Mouse (Mus musculus) C2C12 (cell line): Measurements from ENCODE around the gene Tnfaip8l1.

Source experiments
- CTCF ChIP-seq: IDR thresholded peaks from one replicate; pipeline ENCODE4 v1.5.1; 2011; ENCODE audit not compliant: control insufficient read depth, insufficient read depth, insufficient read length
- MAX ChIP-seq: IDR thresholded peaks from one replicate; pipeline ENCODE4 v1.6.1; 2011; ENCODE audit warnings: mild to moderate bottlenecking, control low read depth
- USF1 ChIP-seq: IDR thresholded peaks from one replicate; pipeline ENCODE4 v1.6.1; 2011; ENCODE audit warnings: low read depth, mild to moderate bottlenecking, control low read depth, moderate library complexity

GRCm38 (mm10) chr17:56131136-56131535 lies 31.1 kb upstream of the Tnfaip8l1 start:
- TF ChIP-seq CTCF (no peak), MAX (no peak), USF1 (no peak)
